Mouse (Mus musculus): ENCODE data around the gene Arhgef3. TPM values are rescaled to one million over a fixed set of nuclear protein-coding genes. Genes with fewer than 3 reads are reported as not detected.
A peak's percentile ranks its signal among the peaks of the same experiment; 100 is the strongest.

Gene Arhgef3
- polyA plus RNA-seq, 1 experiment from 2014 or later, result 9.0 TPM

DNA sequence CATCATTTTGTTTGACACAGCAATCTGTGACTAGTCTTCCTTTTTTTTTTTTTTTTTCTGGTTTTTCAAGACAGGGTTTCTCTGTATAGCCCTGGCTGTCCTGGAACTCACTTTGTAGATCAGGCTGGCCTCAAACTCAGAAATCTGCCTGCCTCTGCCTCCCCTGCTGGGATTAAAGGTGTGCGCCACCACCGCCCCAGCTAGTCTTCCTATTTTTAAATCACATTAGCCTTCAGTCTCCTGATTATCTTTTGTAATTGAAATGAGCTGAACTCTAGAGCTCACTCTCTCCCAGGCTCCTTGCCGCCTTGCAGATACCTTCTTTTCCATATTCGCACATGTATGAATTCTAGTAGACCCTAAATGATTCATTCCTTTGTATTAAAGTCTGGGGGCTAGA lies 234.0 kb downstream of the Arhgef3 start:
- Histone ChIP-seq H3K4me2 (no peak overlapping the region), H3K27ac (ENCODE audit: low read depth) (no peak overlapping the region), H3K9ac (no peak overlapping the region), H3K27me3 (ENCODE audit: insufficient read depth, low read length) (no peaks in the 10 kb centered on the region), H3K4me3 (ENCODE audit: low read depth, low read length) (no peak overlapping the region), H3K36me3 (ENCODE audit: insufficient read depth) (no peaks in the 10 kb centered on the region), H3K4me1 (ENCODE audit: insufficient read depth) (peaks cover 26% of the 10 kb centered on the region), H3K9me3 (ENCODE audit: low read depth, low read length) (no peaks in the 10 kb centered on the region)
- WGBS, result 100% methylated on average over 4 of the region's 4 CpGs
- TF ChIP-seq CTCF (IDR thresholded peaks at IDR 0.05; ENCODE audit: low read depth), result no peak
- DNase-seq, result no peak
- no peak for ATAC-seq (ENCODE audit: insufficient read depth)

GRCm38 (mm10) chr14:27349120-27349519 lies 234.4 kb downstream of the Arhgef3 start:
- peaks cover 26% of the 10 kb centered on the region for H3K4me1 ChIP-seq (ENCODE audit: insufficient read depth)
- 63% methylated on average over 3 of the region's 3 CpGs for WGBS
- ATAC-seq (ENCODE audit: insufficient read depth) (no peak), DNase-seq (no peak)
- TF ChIP-seq CTCF (IDR thresholded peaks at IDR 0.05; ENCODE audit: low read depth), result no peak
- no peak overlapping the region for H3K27ac ChIP-seq (ENCODE audit: low read depth)
- no peaks in the 10 kb centered on the region for H3K9me3 ChIP-seq (ENCODE audit: low read depth, low read length)
- no peaks in the 10 kb centered on the region for H3K27me3 ChIP-seq (ENCODE audit: insufficient read depth, low read length)
- H3K36me3 ChIP-seq (ENCODE audit: insufficient read depth), result no peaks in the 10 kb centered on the region
- H3K4me3 ChIP-seq (ENCODE audit: low read depth, low read length), result no peak overlapping the region
- no peak overlapping the region for H3K4me2 ChIP-seq
- H3K9ac ChIP-seq, result no peak overlapping the region

DNA sequence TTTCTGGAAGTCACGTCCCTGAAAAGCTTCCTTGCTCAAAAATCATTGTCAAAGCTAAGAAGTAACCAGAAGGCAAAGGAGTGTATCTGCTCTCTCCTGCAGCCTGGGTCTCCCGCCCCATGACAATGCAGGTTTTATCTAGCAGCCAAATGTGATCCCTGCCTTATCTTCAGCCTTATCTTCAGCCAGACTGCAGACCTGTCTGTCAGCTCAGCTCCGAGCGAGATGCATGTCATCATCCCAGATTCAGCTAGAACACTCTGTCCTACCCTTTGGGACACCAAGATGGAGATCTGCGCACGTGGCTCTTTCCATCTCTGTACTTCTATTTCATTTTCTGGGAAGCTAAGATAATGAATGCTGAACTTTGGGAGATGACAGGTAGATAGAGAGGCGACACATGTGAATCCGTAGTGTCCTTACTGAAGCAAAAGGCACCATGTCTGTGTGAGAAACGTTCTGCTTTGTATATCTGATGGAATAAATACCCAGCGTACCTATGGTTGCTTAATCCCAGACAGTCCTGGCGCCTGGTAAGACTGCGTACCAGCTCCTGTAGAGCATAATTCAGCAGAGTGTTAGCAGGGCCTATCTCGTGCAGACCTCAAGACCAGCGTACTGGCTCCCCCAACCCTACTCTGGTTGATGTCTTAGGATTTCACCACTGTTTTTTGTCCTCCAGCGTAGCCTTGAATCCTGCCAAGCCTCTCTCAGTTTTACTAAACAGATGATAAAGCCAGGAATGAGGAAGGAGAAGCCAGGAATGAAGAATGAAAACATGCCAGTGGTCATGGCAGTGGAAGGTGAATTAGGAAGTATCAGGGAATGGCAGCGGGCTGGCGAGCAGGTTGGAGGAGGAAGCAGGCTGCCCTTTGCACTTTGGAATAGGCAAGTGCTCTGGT lies 235.4 kb downstream of the Arhgef3 start:
- DNase-seq, result peak; percentile 27
- H3K9ac ChIP-seq, result no peak overlapping the region
- no peaks in the 10 kb centered on the region for H3K36me3 ChIP-seq (ENCODE audit: insufficient read depth)
- H3K4me3 ChIP-seq (ENCODE audit: low read depth, low read length), result no peak overlapping the region
- H3K4me1 ChIP-seq (ENCODE audit: insufficient read depth), result peaks cover 26% of the 10 kb centered on the region
- H3K9me3 ChIP-seq (ENCODE audit: low read depth, low read length), result no peaks in the 10 kb centered on the region
- no peak overlapping the region for H3K4me2 ChIP-seq
- no peak for TF ChIP-seq CTCF (IDR thresholded peaks at IDR 0.05; ENCODE audit: low read depth)
- no peaks in the 10 kb centered on the region for H3K27me3 ChIP-seq (ENCODE audit: insufficient read depth, low read length)
- peak overlapping the region; percentile 85 for H3K27ac ChIP-seq (ENCODE audit: low read depth)
- no peak for ATAC-seq (ENCODE audit: insufficient read depth)
- WGBS, result 73% methylated on average over 17 of the region's 17 CpGs

GRCm38 (mm10) chr14:27351051-27351475 lies 236.4 kb downstream of the Arhgef3 start:
- H3K9ac ChIP-seq, result no peak overlapping the region
- DNase-seq (peak; percentile 52), ATAC-seq (ENCODE audit: insufficient read depth) (peak; percentile 30; the same call in 1 of the 2 replicates)
- peak overlapping the region; percentile 85 for H3K27ac ChIP-seq (ENCODE audit: low read depth)
- H3K9me3 ChIP-seq (ENCODE audit: low read depth, low read length), result no peaks in the 10 kb centered on the region
- H3K4me2 ChIP-seq, result no peak overlapping the region
- no peak overlapping the region for H3K4me3 ChIP-seq (ENCODE audit: low read depth, low read length)
- H3K36me3 ChIP-seq (ENCODE audit: insufficient read depth), result no peaks in the 10 kb centered on the region
- WGBS, result 54% methylated on average over 5 of the region's 5 CpGs
- no peaks in the 10 kb centered on the region for H3K27me3 ChIP-seq (ENCODE audit: insufficient read depth, low read length)
- H3K4me1 ChIP-seq (ENCODE audit: insufficient read depth), result peaks cover 26% of the 10 kb centered on the region
- TF ChIP-seq CTCF (IDR thresholded peaks at IDR 0.05; ENCODE audit: low read depth), result no peak

- Histone ChIP-seq H3K9ac (no peak overlapping the region), H3K36me3 (ENCODE audit: insufficient read depth) (no peaks in the 10 kb centered on the region), H3K27me3 (ENCODE audit: insufficient read depth, low read length) (no peaks in the 10 kb centered on the region), H3K9me3 (ENCODE audit: low read depth, low read length) (no peaks in the 10 kb centered on the region), H3K4me2 (no peak overlapping the region), H3K4me1 (ENCODE audit: insufficient read depth) (peaks cover 26% of the 10 kb centered on the region), H3K4me3 (ENCODE audit: low read depth, low read length) (no peak overlapping the region), H3K27ac (ENCODE audit: low read depth) (peak overlapping the region; percentile 85)
- peak; percentile 93 for DNase-seq
- no peak for TF ChIP-seq CTCF (IDR thresholded peaks at IDR 0.05; ENCODE audit: low read depth)
- WGBS, result 5% methylated on average over 4 of the region's 4 CpGs
- ATAC-seq (ENCODE audit: insufficient read depth), result peak; percentile 79
Observed at GRCm38 (mm10) chr14:27351476-27352079, 236.9 kb downstream of the Arhgef3 start.

- DNase-seq (no peak), ATAC-seq (ENCODE audit: insufficient read depth) (no peak)
- Histone ChIP-seq H3K9ac (no peak overlapping the region), H3K4me2 (no peak overlapping the region), H3K36me3 (ENCODE audit: insufficient read depth) (no peaks in the 10 kb centered on the region), H3K4me1 (ENCODE audit: insufficient read depth) (peaks cover 26% of the 10 kb centered on the region), H3K27ac (ENCODE audit: low read depth) (peak overlapping the region; percentile 85), H3K9me3 (ENCODE audit: low read depth, low read length) (no peaks in the 10 kb centered on the region), H3K27me3 (ENCODE audit: insufficient read depth, low read length) (no peaks in the 10 kb centered on the region), H3K4me3 (ENCODE audit: low read depth, low read length) (no peak overlapping the region)
- 59% methylated on average over 5 of the region's 5 CpGs for WGBS
- TF ChIP-seq CTCF (IDR thresholded peaks at IDR 0.05; ENCODE audit: low read depth), result no peak
Observed at GRCm38 (mm10) chr14:27352470-27352869, 237.8 kb downstream of the Arhgef3 start.

- Histone ChIP-seq H3K4me2 (no peak overlapping the region), H3K27ac (ENCODE audit: low read depth) (no peak overlapping the region), H3K36me3 (ENCODE audit: insufficient read depth) (no peaks in the 10 kb centered on the region), H3K9ac (no peak overlapping the region), H3K9me3 (ENCODE audit: low read depth, low read length) (no peaks in the 10 kb centered on the region), H3K4me1 (ENCODE audit: insufficient read depth) (peaks cover 26% of the 10 kb centered on the region), H3K4me3 (ENCODE audit: low read depth, low read length) (no peak overlapping the region), H3K27me3 (ENCODE audit: insufficient read depth, low read length) (no peaks in the 10 kb centered on the region)
- TF ChIP-seq CTCF (IDR thresholded peaks at IDR 0.05; ENCODE audit: low read depth), result no peak
- ATAC-seq (ENCODE audit: insufficient read depth) (no peak), DNase-seq (no peak)
- WGBS, result 70% methylated on average over 6 of the region's 6 CpGs
Observed at GRCm38 (mm10) chr14:27355151-27355550, 240.5 kb downstream of the Arhgef3 start.
